Mouse (Mus musculus) T-cell, adult 2 months (primary cell): ENCODE data around the gene Gpatch1.
A peak's percentile ranks its signal among the peaks of the same experiment; 100 is the strongest.
"Not testable (repeated sequence)": the region's sequence is repeated elsewhere in the genome, so short reads cannot be mapped to it uniquely, and the experiment has no call there.

Experiments
- DNase-seq: peaks from one replicate; pipeline ENCODE4 v3.0.0; 2022; ENCODE audit warnings: low spot score

The Gpatch1 gene

DNA sequence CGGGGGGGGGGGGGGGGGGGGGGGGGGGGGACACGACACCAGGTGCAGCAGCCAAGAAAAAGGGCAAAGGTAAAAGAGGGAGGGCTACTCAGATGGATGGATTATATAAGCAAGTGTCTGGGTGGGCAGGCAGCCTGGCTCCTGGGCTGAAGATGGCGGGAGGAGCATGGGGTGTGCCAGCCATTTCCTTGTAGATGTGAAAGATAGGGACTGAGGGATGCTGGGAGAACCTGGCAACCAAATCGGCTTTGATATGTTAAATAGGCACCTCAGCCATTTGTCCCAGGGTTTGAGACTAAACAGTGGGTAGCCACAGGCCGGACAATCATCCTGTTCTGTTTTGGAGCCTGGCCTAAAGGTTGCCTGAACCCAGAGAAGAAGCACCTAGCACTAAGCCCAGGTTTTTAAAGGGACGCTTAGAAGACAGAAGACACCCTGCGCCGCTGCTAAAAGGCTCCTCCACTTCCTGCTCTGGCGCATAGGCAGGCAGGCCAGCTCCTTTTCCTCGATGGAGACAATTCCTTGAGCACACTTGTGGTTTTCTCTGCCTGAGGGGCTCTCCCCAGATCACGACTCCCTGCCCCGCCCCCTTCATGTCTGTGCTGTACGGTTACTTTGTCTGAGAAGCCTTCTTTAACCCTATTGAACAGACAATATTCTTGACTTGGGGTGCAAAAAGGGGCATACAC lies 4.6 kb upstream of the Gpatch1 start:
- DNase-seq, result no peak

- no peak for DNase-seq
Measured at GRCm38 (mm10) chr7:35322161-35322560, 3.9 kb upstream of the Gpatch1 start.

- no peak for DNase-seq
Measured at GRCm38 (mm10) chr7:35319755-35320154, 1.5 kb upstream of the Gpatch1 start.

- not testable (repeated sequence) for DNase-seq
Measured at GRCm38 (mm10) chr7:35319221-35319620, 981 bp upstream of the Gpatch1 start.

GRCm38 (mm10) chr7:35314156-35314555 lies 4.1 kb downstream of the Gpatch1 start:
- DNase-seq, result no peak

GRCm38 (mm10) chr7:35311214-35311613 lies 7.0 kb downstream of the Gpatch1 start:
- no peak for DNase-seq

- DNase-seq, result no peak
Measured at GRCm38 (mm10) chr7:35300792-35301191, 17.4 kb downstream of the Gpatch1 start.

DNA sequence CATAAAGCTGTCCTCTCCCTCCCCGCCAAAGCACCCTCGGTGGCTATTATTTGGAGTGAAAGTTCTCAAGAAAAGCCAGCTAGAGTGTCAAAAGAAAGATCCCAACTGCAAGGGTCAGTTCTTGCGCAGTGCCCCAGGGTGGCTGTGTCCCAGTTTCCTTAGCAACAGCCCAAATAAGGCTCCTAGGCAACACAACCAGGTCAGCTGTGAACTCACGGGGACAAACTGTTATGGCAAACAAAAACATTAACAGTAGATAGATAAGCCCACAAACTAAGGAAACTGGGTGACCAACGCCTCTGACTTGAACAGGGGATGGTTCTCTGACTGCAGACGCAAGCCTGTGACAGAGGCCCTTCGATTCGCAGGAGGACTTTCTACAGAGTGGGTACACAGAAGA lies 18.6 kb downstream of the Gpatch1 start:
- no peak for DNase-seq

DNA sequence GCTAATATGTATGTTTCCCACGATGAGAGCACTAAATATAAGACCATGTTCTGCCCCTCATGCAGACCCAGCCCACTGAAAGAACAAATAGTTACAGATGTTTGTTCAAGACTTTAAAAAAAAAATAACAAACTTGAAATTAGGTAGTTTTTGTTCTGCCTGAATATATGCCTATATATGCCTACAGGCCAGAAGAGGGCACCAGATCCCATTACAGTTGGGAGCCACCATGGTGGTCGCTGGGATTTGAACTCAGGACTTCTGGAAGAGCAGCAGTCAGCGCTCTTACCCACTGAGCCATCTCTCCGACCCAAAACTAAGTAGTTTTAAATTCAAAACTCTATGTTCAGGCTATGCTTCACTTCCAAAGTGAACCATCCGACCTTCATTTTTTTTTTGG lies 20.4 kb downstream of the Gpatch1 start:
- DNase-seq, result no peak

DNA sequence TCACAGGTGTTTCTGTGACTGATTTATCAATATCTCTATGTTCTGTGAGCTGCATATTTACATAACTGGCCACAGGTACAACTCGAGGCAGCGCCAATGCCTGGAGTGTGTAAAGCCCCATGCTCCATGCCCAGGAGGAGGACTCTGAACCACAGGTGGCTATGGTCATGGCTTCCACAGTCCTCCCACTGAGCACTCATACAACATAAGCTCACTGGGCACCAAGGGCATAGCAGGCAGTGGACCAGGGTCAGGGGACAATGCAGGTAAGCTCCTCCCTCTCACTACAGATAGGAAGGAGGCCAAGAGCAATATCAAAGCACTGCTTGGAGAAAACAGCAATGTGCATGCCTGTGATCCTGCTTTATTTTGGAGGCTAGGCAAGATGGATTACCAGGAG lies 22.6 kb downstream of the Gpatch1 start:
- DNase-seq, result no peak

DNA sequence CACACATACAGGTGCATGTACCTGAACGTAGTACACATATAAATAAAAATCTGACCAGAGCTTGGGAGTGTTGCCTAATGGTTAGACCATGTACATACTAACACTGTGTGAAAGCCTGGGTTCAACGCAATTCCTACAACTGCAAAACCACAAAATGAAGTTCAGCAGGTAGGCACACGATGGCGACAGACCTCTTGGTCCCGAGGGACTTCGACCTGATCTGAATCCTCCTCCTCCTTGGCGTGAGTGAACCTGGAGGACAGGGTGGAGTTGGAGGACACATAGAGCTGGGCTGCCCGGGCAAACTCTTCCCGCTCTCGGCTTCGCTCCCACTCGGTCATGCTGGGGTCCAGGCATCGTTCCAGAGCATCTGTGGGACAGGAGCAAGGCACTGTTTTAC lies 24.8 kb downstream of the Gpatch1 start:
- DNase-seq, result no peak

DNA sequence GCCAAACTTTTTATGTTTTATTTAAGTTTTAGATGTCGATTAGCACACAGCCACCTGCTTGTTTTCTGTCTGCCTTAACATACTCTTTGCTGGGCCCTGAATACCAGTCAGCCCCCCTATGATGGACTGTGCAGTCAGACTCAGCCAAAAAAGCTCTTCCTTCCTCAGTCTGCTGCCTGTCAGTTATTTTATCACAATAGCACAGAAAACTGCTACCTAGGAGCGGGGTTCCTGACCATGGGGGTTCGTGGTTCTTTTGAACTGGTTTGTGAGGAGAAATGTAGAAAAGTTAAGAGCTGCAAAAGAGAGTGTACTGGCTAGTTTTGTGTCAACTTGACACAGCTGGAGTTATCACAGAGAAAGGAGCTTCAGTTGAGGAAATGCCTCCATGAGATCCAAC lies 39.3 kb downstream of the Gpatch1 start:
- DNase-seq, result no peak

DNA sequence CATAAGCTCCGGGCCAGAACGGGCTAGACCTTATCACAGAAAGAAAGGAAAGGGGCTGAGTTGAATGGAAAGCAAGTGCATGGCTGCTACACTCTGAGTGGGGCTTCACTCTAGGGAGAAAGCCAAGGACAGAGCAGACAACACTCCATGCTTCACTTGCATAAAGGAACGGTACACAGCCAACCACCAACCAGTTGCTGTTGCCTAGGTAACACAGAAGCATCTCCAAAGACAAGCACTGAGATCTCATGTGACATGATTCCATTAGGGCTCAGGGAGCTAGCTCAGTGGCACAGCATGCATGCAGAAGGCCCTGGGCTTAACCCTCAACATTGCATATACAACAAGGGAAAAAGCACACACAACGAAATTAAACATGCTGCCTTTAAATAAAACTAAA lies 40.8 kb downstream of the Gpatch1 start:
- no peak for DNase-seq

GRCm38 (mm10) chr7:35269443-35270024 lies 48.7 kb downstream of the Gpatch1 start:
- peak; percentile 47 for DNase-seq

DNA sequence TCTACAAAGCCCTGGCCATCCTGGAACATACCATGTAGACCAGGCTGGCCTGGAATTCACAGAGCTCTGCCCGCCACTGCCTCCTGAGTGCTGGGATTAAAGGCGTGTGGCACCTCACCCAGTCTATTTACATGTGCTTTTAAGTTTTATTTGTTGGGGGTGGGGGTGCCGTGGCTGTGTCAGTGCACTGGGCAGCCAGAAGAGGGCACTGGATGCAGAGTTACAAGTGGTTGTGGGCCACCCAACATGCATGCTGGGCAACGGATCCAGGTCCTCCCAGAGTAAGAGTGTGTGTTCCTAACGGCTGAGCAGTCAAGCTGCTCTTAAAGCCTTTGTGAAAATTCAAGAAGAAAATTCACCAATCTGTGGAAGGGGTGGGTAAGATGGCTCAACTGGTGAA lies 50.4 kb downstream of the Gpatch1 start:
- DNase-seq, result peak; percentile 16

- no peak for DNase-seq
Measured at GRCm38 (mm10) chr7:35266666-35267065, 51.6 kb downstream of the Gpatch1 start.

- peak; percentile 60 for DNase-seq
Measured at GRCm38 (mm10) chr7:35264746-35265145, 53.5 kb downstream of the Gpatch1 start.

GRCm38 (mm10) chr7:35263595-35264489 lies 54.4 kb downstream of the Gpatch1 start:
- DNase-seq, result no peak

DNA sequence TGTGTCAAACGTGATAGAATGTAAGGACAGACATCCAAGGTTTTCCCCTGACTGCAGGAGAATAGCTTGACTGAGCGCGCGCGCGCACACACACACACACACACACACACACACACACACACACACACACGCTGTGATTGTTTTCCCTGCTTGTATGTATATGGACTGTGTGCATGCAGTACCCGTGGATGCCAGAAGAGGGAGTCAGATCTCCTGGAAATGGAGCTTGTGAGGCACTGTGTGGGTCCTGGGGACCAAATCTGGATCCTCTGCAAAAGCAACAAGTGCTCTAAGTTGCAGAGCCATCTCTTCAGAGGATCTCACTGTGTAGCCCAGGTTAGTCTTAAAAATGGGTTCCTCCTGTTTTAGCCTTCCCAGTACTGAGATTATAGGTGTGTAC lies 58.9 kb downstream of the Gpatch1 start:
- DNase-seq, result no peak

DNA sequence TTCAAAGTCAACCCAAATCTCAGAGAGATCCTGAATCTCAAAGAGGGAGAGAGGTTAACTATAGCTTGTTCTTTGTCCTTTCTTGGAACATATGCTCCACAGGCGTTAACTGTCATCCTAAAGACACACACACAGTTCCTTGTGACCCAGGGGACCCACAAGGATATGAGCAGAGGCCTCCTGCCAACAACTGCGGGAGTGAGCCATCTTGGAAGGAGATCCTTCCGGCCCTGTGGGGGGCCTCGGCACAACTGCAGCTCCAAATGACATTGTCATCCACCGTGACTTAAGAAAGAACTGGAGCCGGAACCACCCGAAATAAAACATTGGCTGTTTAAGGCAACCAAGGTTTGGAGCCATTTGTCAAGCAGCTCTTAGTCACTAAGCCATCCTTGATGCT lies 59.9 kb downstream of the Gpatch1 start:
- DNase-seq, result no peak

DNA sequence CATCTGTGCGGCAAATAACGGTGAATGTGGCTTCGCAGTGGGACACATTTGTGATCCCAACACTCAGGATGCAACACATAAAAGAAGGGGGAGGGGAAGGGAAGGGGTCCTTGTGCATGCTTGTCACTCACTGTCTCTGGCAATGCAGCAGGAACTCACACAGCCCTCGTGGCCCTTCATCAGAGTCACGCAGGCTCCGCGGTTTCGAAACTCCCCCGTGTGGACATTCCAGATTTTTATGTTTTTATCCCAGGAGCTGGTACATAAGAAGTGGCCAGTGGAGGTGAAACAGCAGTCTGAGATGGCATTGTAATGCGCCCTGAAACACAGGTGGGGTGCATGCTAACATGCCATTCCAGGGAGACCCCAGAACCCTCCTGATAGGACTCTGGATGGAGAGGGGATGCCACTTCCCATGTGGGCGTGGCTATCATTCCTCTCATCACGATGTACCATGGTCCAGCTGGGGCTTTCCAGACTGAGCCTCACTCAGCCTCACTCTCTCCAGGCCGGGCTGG lies 66.1 kb downstream of the Gpatch1 start:
- DNase-seq, result no peak

GRCm38 (mm10) chr7:35237935-35238334 lies 80.3 kb downstream of the Gpatch1 start:
- DNase-seq, result not testable (repeated sequence)

DNA sequence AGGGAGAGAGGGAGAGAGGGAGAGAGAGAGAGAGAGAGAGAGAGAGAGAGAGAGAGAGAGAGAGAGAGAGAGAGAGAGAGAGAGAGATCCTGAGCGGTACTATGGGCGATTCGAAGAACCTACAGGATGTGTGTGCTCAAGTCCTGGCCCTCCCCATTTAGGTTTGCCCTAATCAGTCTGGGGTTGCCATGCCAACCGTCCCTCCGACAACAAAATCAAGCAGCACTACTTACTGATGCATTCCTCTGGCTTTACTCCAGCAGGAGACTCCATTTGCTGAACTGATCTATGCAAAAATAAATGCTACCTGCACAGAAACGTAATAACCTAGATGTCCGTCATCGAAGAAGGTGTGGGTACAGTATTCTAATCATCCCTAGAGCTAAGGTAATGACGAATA lies 82.9 kb downstream of the Gpatch1 start:
- DNase-seq, result peak; percentile 78
